Mouse (Mus musculus) olfactory bulb, adult 2 months (tissue): ENCODE measurements around the gene Myom1.

Source experiments
- CTCF ChIP-seq: fragments of 200-500 bp; IDR thresholded peaks from 2 replicates; pipeline ENCODE4 v1.5.1; 2012; ENCODE audit warnings: low read depth, mild to moderate bottlenecking, low read length, moderate library complexity; ENCODE audit not compliant: insufficient read depth
- POLR2A ChIP-seq: fragments of 200-500 bp; IDR thresholded peaks from 2 replicates; pipeline ENCODE4 v1.6.1; 2012; ENCODE audit warnings: mild to moderate bottlenecking, low read depth, low read length, moderate library complexity; ENCODE audit not compliant: insufficient read depth

DNA sequence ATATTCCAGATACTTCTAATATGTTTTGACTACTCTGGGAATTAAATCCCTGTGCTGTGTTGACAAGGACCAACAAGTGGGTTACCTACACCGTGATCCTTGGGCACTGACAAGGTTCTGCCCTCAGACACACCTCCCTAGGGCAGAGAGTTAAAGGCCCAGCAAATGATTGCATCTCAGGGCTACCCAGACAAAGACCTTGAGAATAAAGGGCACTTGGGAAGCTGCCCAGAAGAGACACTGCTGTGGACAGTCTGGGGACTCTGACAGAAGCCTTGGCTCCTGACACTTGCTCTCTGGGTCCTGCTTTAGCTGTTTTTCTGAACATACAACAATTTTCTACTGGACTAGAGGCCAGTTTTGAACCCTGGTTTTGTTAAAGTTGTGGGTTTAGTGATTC is 152.8 kb downstream of the Myom1 start:
- no peak for TF ChIP-seq CTCF
- TF ChIP-seq POLR2A, result no peak
